Mouse (Mus musculus) stomach, embryonic 14.5 days (tissue): Measurements from ENCODE around the gene Ddt. TPM values are rescaled to one million over a fixed set of nuclear protein-coding genes. Genes with fewer than 3 reads are reported as not detected.

Source experiments
- polyA plus RNA-seq: library from polyadenylated mRNA; unstranded; fragments of >200 nt; fragmentation: Nextera tagmentation; extraction: Ambion mirVana; gene quantifications from 2 replicates; pipeline ENCODE4 v1.2.1, GENCODE M21; 2014

Gene Ddt
- polyA plus RNA-seq, 1 experiment from 2014 or later, result 65.5 TPM

Other genes with a start within 250 kb of the Ddt start
- 2.2 TPM in 2 replicates for gene Lrrc75b, start 213.1 kb downstream of the Ddt start, polyA plus RNA-seq
- 3.1 and 3.8 TPM in 2 replicates for gene Ggt1, start 211.8 kb downstream of the Ddt start, polyA plus RNA-seq
- 4.1 and 5.2 TPM in 2 replicates for gene Ggt5, start 184.1 kb downstream of the Ddt start, polyA plus RNA-seq
- gene Susd2, start 129.4 kb downstream of the Ddt start, polyA plus RNA-seq, result 8.3 and 10.2 TPM in 2 replicates
- gene Cabin1, start 9.1 kb downstream of the Ddt start, polyA plus RNA-seq, result 42.7 and 49.0 TPM in 2 replicates
- not detected in 2 replicates for gene Gm20441, start 7.5 kb upstream of the Ddt start, polyA plus RNA-seq
- gene Gstt3, start 8.0 kb upstream of the Ddt start, polyA plus RNA-seq, result 46.5 and 48.5 TPM in 2 replicates
- 11.6 and 12.6 TPM in 2 replicates for gene Gstt1, start 25.2 kb upstream of the Ddt start, polyA plus RNA-seq
- gene Gstt4, start 49.1 kb upstream of the Ddt start, polyA plus RNA-seq, result not detected in 2 replicates
- 43.5 and 47.4 TPM in 2 replicates for gene Gstt2, start 64.0 kb upstream of the Ddt start, polyA plus RNA-seq
- 1,950 and 2,198 TPM in 2 replicates for gene Mif, start 86.8 kb upstream of the Ddt start, polyA plus RNA-seq
- gene Derl3, start 120.0 kb upstream of the Ddt start, polyA plus RNA-seq, result 2.3 and 3.3 TPM in 2 replicates
- gene Smarcb1, start 148.2 kb upstream of the Ddt start, polyA plus RNA-seq, result 182 and 197 TPM in 2 replicates
- gene Chchd10, start 159.7 kb upstream of the Ddt start, polyA plus RNA-seq, result 40.3 and 47.6 TPM in 2 replicates
- gene Mmp11, start 163.1 kb upstream of the Ddt start, polyA plus RNA-seq, result 47.9 and 59.5 TPM in 2 replicates
- not detected in 2 replicates for gene Gm867, start 167.3 kb upstream of the Ddt start, polyA plus RNA-seq
- gene Vpreb3, start 169.6 kb upstream of the Ddt start, polyA plus RNA-seq, result 0.88 and 1.3 TPM in 2 replicates
- gene Gm5134, start 181.1 kb upstream of the Ddt start, polyA plus RNA-seq, result not detected in 2 replicates